Mouse (Mus musculus): ENCODE data around the gene Nrxn1. TPM values are rescaled to one million over a fixed set of nuclear protein-coding genes. Genes with fewer than 3 reads are reported as not detected.

Nrxn1 gene
- total RNA-seq, 1 experiment from 2014 or later, result 15.1 TPM

GRCm38 (mm10) chr17:90809197-90810163 is 283.4 kb downstream of the Nrxn1 start:
- peak; percentile 44 for DNase-seq

- no peak for DNase-seq
Measured at GRCm38 (mm10) chr17:90808256-90808655, 284.6 kb downstream of the Nrxn1 start.

GRCm38 (mm10) chr17:90807199-90807598 is 285.7 kb downstream of the Nrxn1 start:
- DNase-seq, result no peak

- no peak for DNase-seq
Measured at GRCm38 (mm10) chr17:90798689-90799088, 294.2 kb downstream of the Nrxn1 start.

- DNase-seq, result no peak
Measured at GRCm38 (mm10) chr17:90797659-90798288, 295.1 kb downstream of the Nrxn1 start.

GRCm38 (mm10) chr17:90796974-90797373 is 295.9 kb downstream of the Nrxn1 start:
- no peak for DNase-seq

- DNase-seq, result no peak
Measured at GRCm38 (mm10) chr17:90788491-90789127, 304.3 kb downstream of the Nrxn1 start.

- DNase-seq, result no peak
Measured at GRCm38 (mm10) chr17:90788040-90788439, 304.8 kb downstream of the Nrxn1 start.

GRCm38 (mm10) chr17:90787121-90787788 is 305.6 kb downstream of the Nrxn1 start:
- no peak for DNase-seq

GRCm38 (mm10) chr17:90780481-90780880 is 312.4 kb downstream of the Nrxn1 start:
- no peak for DNase-seq

- no peak for DNase-seq
Measured at GRCm38 (mm10) chr17:90775397-90775796, 317.5 kb downstream of the Nrxn1 start.

- peak; percentile 6 for DNase-seq
Measured at GRCm38 (mm10) chr17:90773233-90773632, 319.6 kb downstream of the Nrxn1 start.

- no peak for DNase-seq
Measured at GRCm38 (mm10) chr17:90768216-90768615, 324.7 kb downstream of the Nrxn1 start.

- DNase-seq, result no peak
Measured at GRCm38 (mm10) chr17:90727124-90727523, 365.7 kb downstream of the Nrxn1 start.

- DNase-seq, result no peak
Measured at GRCm38 (mm10) chr17:90704773-90705172, 388.1 kb downstream of the Nrxn1 start.

GRCm38 (mm10) chr17:90702626-90703025 is 390.2 kb downstream of the Nrxn1 start:
- no peak for DNase-seq

GRCm38 (mm10) chr17:90696071-90696800 is 396.6 kb downstream of the Nrxn1 start:
- no peak for DNase-seq

GRCm38 (mm10) chr17:90695086-90695584 is 397.7 kb downstream of the Nrxn1 start:
- no peak for DNase-seq

GRCm38 (mm10) chr17:90684172-90684571 is 408.7 kb downstream of the Nrxn1 start:
- no peak for DNase-seq

GRCm38 (mm10) chr17:90681019-90681418 is 411.9 kb downstream of the Nrxn1 start:
- no peak for DNase-seq

- DNase-seq, result peak; percentile 1
Measured at GRCm38 (mm10) chr17:90676676-90677075, 416.2 kb downstream of the Nrxn1 start.
